Mouse (Mus musculus) cerebellum, adult 11-12 months (tissue): Measurements from ENCODE around the gene Tmub1.

Experiments
- DNase-seq: peaks from one replicate; pipeline ENCODE4 v3.0.0; 2022

Gene Tmub1

GRCm38 (mm10) chr5:24423129-24424003 is 24.3 kb downstream of the Tmub1 start, which contains the start of the genes Cdk5 and Slc4a2:
Gene Cdk5 (minus strand): TSS chr5:24423530.
Gene Slc4a2 (plus strand): TSS chr5:24423837.
- DNase-seq: peak; percentile 99

GRCm38 (mm10) chr5:24420381-24420780 is 27.3 kb downstream of the Tmub1 start:
- no peak for DNase-seq

GRCm38 (mm10) chr5:24417587-24417986 is 30.1 kb downstream of the Tmub1 start:
- no peak for DNase-seq

- DNase-seq: peak; percentile 75
Measured at GRCm38 (mm10) chr5:24416222-24416736, 31.4 kb downstream of the Tmub1 start.

DNA sequence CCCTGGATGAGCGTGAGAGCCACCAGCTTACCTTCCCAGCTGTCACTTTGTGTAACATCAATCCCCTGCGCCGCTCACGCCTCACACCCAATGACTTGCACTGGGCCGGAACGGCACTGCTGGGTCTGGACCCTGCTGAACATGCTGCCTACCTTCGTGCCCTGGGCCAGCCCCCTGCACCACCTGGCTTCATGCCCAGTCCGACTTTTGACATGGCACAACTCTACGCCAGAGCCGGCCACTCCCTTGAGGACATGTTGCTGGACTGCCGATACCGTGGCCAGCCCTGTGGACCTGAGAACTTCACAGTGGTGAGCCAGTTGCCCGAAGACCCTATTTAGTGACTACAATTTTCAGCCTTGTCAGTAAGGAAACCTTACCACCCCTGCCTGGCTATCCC is 33.7 kb downstream of the Tmub1 start:
- DNase-seq: no peak

DNA sequence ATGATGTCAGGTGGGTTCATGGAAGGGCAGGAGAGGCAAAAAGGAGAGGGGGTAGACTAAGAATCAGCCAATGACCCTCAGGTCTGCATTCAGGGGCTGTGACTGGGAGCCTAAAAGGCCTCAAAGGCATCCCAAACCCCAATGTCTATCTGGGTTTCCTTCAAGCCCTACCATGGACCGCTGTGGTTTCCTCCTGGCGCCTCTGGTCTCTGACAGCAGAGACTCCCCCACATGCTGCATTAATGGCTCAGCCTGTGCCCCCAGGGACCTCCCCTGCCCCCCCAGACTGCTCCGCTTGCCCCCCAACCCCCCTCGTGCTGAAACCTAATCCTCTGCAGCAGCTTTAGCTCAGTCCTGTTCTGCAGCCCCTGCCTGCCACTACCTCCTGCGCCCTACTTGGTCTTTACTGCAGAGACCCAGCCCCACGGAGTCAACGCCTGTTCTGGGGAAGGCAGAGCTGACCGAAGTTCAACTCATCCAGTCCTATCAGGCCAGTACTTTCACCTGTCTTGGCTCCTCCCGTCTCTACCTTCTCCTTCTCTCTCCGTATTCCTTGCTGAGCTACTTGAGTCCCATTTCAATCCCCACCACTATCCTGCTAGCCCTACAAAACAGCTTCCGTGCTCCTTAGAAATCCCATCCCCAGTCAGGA is 34.5 kb downstream of the Tmub1 start, which contains the start of gene Asic3:
TSS of gene Asic3 (plus strand) at position 351 of the 652 bp plus-strand sequence.
- no peak for DNase-seq

GRCm38 (mm10) chr5:24412063-24412462 is 35.6 kb downstream of the Tmub1 start:
- no peak for DNase-seq

DNA sequence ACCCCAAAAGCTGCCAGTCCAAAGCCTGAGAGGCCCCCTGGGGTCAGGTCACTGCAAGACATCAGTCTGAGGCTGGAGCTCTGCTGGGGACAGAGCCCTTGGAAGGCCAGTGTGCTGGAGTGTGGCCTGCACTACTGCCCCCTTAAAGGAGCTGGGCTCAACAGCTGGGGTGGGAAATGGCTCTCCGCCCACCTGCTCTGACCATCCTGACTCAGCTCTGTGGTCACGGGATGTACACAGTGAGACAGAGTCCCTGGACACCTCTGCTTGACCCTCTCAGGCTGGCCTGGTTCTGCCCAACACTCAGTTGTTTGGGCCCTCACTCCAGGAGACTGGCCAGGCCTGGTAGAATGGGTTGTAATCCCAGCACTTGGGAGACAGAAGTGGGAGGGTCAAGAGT is 38.2 kb downstream of the Tmub1 start:
- DNase-seq: no peak

- no peak for DNase-seq
Measured at GRCm38 (mm10) chr5:24408651-24409050, 39.0 kb downstream of the Tmub1 start.

DNA sequence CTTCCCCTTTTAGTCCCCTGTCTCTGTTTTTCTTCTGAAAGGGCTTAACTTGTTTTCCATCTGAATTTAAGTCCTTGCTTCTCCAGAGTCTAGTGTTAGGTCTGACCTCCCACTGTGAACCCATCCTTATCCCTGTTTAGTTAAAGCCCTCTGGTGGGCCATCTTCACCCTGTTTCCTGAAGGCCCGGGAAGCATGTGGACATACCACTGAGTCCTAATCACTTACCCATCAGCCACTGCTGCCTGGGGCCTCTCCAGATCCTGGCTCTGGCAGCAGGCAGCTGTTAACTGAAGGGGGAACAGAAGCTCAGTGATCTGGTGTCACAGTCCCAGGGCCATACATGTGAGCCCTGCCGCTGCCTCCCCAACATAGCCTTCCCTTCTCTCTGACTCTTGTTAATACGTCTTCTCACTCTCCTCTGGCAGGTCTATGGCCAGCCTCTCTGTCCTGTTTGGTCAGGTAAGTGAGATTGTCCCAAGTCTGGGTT is 42.2 kb downstream of the Tmub1 start:
- no peak for DNase-seq

DNA sequence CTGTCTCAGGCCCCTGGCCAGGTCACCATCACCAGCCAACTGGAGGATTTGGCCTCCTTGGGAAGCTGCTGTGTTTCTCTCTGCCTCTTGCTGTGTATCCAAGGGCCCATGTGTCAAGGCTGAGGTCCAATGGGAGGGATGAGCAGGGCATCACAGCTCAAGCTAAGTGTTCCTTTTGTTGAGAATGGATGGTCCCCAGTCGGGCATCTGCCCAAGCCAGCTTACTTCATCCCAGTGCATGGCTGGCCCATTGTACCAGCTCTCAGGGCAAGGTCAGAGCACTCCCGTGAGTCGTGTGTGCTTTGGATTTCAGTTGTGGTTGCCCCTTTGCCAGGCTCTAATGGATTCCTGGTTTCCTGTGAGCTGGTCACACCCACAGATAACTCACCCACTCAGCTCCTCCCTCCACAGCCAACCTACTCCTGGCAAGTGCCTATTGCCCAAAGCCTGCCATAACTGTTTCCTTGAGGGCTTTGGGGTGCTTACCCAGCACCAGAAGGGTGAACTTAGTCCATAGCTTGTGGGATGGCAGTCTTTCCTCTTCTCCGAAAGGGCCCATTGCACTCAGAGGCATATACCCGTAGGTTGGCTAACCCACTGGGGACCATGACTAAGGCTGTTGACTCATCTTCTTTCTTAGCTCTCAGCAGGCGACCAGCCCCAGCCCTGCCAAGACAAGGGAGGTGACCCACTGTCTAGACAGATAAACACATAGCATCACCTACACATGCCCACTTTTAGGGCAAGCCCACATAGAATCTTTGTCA is 42.9 kb downstream of the Tmub1 start:
- DNase-seq: no peak

DNA sequence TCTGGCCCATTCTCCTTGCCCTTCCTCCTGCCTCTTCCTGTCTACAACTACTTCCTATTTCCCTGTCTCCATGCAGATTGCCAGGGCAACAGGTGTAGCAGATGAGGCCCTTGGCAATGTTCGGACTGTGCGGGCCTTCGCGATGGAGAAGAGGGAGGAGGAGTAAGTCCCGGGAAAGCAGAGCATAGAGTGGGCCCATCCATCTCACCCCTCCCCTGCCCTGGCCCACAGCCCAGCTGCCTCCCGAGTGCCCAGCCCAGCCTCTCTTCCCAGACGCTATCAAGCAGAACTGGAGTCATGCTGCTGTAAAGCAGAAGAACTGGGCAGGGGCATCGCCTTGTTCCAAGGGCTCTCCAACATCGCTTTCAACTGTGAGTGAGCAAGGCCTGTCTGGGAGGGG is 45.7 kb downstream of the Tmub1 start:
- DNase-seq: no peak

DNA sequence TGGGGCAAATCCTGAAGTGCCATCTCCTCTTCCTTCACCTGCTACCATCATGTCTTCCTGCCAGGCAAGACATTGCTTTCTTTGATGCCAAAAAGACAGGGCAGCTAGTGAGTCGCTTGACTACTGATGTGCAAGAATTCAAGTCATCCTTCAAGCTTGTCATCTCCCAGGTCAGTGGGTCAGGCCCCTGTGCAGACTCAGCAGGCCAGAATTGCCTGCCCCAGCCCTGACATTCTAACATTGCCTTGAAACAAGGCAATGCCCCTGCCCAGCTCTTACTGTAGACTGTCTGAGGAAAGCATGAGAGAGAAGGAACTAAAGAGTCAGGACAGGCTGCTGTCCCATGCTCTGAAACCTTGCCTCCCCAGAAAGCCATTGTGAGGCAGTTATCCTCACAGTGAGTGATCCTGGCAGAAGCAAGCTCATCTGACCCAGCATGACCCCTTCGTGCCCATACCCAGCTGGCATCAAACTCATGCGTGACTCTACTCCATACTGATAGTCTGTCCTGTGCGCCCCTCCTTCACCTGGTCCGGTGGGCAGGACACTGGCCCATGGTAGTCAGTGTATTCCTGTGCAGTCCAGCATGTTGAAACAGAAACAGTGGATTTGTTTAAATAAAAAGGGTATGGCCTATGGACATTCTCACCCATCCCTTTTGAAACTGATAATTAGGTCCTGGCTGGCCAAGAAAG is 46.6 kb downstream of the Tmub1 start:
- DNase-seq: no peak

GRCm38 (mm10) chr5:24400362-24400761 is 47.3 kb downstream of the Tmub1 start:
- DNase-seq: no peak

DNA sequence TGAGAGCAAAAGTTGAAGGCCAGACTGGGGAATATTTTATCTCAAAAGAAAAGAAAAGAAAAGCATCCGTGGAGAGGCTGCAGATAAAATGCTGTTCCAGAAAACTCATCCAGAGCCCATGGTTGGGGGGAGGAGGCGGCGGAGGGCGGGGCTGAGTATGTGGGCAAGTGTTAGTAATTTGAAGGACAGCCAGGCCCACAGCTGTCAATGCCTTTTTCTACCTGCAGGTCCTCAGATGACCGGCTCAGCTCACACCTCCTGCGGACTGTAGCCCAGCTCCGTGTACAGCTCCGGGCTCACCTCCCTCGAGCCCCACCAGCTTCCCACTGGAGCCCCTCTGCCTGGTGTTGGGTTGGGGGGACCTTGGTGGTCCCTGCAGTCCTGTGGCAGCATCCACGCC is 48.0 kb downstream of the Tmub1 start:
- no peak for DNase-seq

DNA sequence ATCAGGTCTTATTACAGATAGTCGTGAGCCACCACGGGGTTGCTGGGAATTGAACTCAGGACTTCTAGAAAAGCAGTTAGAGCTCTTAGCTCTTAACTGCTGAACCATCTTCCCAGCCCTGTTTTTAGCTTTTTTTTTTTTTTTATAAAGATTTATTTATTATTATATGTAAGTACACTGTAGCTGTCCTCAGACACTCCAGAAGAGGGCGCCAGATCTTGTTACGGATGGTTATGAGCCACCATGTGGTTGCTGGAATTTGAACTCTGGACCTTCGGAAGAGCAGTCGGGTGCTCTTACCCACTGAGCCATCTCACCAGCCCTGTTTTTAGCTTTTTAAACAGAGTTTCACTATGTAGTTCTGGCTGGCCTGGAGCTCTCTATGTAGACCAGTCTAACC is 51.4 kb downstream of the Tmub1 start:
- peak; percentile 19 for DNase-seq
